Mouse (Mus musculus) cerebral cortex, adult 2 months (tissue): Measurements from ENCODE around the gene Slu7.

Experiments used
- WGBS: fragments of 180-500 bp; shearing (Covaris S2); methylation state at CpG from one replicate; pipeline ENCODE4 v1.1.7; 2018; 5-methylcytosine and 5-hydroxymethylcytosine counted together

Gene Slu7

GRCm38 (mm10) chr11:43424386-43424785 lies 9.2 kb upstream of the Slu7 start:
- 76% methylated on average over 5 of the region's 5 CpGs for WGBS

GRCm38 (mm10) chr11:43425166-43425709 lies 8.3 kb upstream of the Slu7 start:
- 90% methylated on average over 9 of the region's 9 CpGs for WGBS

- WGBS = 2% methylated on average over 27 of the region's 27 CpGs
These were observed 7.6 kb upstream of the Slu7 start, which contains the start of gene Pttg1 for GRCm38 (mm10) chr11:43425824-43426413. TSS of gene Pttg1 (minus strand) at chr11:43426251.

GRCm38 (mm10) chr11:43426414-43426884 lies 7.1 kb upstream of the Slu7 start:
- WGBS = 15% methylated on average over 7 of the region's 7 CpGs

GRCm38 (mm10) chr11:43434024-43434407 lies 472 bp downstream of the Slu7 start:
- 4% methylated on average over 9 of the region's 9 CpGs for WGBS

GRCm38 (mm10) chr11:43441121-43441520 lies 7.6 kb downstream of the Slu7 start:
- WGBS = 92% methylated on average over 10 of the region's 10 CpGs

- WGBS = 93% methylated on average over 13 of the region's 13 CpGs
These were observed 9.6 kb downstream of the Slu7 start for GRCm38 (mm10) chr11:43443183-43443582.

GRCm38 (mm10) chr11:43449916-43450315 lies 16.4 kb downstream of the Slu7 start:
- 93% methylated on average over 2 of the region's 2 CpGs for WGBS

- 70% methylated on average over 4 of the region's 4 CpGs for WGBS
These were observed 17.8 kb downstream of the Slu7 start for GRCm38 (mm10) chr11:43451322-43451721.

GRCm38 (mm10) chr11:43452266-43452665 lies 18.7 kb downstream of the Slu7 start:
- WGBS = 78% methylated on average over 2 of the region's 2 CpGs

- 95% methylated on average over 25 of the region's 25 CpGs for WGBS
These were observed 29.7 kb downstream of the Slu7 start for GRCm38 (mm10) chr11:43463204-43463603.

GRCm38 (mm10) chr11:43470118-43470517 lies 36.6 kb downstream of the Slu7 start:
- 61% methylated on average over 5 of the region's 5 CpGs for WGBS

GRCm38 (mm10) chr11:43470881-43471820 lies 37.6 kb downstream of the Slu7 start:
- 76% methylated on average over 6 of the region's 6 CpGs for whole genome bisulfite sequencing

GRCm38 (mm10) chr11:43473115-43473514 lies 39.6 kb downstream of the Slu7 start:
- WGBS = 76% methylated on average over 1 of the region's 1 CpGs

- 35% methylated on average over 15 of the region's 15 CpGs for WGBS
These were observed 40.2 kb downstream of the Slu7 start for GRCm38 (mm10) chr11:43473635-43474224.

GRCm38 (mm10) chr11:43474225-43474774 lies 40.8 kb downstream of the Slu7 start, which contains the start of gene C1qtnf2:
TSS of gene C1qtnf2 (plus strand) at chr11:43474276.
- 6% methylated on average over 24 of the region's 24 CpGs for WGBS

GRCm38 (mm10) chr11:43479376-43479775 lies 45.8 kb downstream of the Slu7 start:
- 88% methylated on average over 3 of the region's 3 CpGs for WGBS

GRCm38 (mm10) chr11:43480561-43480960 lies 47.0 kb downstream of the Slu7 start:
- WGBS = 62% methylated on average over 5 of the region's 5 CpGs

- WGBS = 31% methylated on average over 3 of the region's 3 CpGs
These were observed 48.4 kb downstream of the Slu7 start for GRCm38 (mm10) chr11:43481672-43482522.

GRCm38 (mm10) chr11:43483122-43483792 lies 49.7 kb downstream of the Slu7 start:
- 63% methylated on average over 6 of the region's 6 CpGs for whole genome bisulfite sequencing
